Mouse (Mus musculus) stomach, postnatal 0 days (tissue): ENCODE data around the gene Tpm3.

Experiments
- CTCF ChIP-seq: IDR thresholded peaks from 2 replicates; pipeline ENCODE4 v1.5.1; 2016; ENCODE audit warnings: antibody characterized with exemption, low read depth, mild to moderate bottlenecking, moderate library complexity
- EP300 ChIP-seq: optimal IDR thresholded peaks from 2 replicates; pipeline ENCODE3; 2016; ENCODE audit warnings: antibody characterized with exemption

- no peak for TF ChIP-seq CTCF
- no peak for TF ChIP-seq EP300
Observed at GRCm38 (mm10) chr3:90094453-90094852, 22.0 kb downstream of the Tpm3 start.
